Mouse (Mus musculus): ENCODE measurements around the gene Exoc2. TPM values are rescaled to one million over a fixed set of nuclear protein-coding genes. Genes with fewer than 3 reads are reported as not detected.

Exoc2 gene
- polyA plus RNA-seq (2015; fragmentation: Nextera tagmentation; extraction: Ambion mirVana) = 26.3 and 27.4 TPM in 2 replicates

DNA sequence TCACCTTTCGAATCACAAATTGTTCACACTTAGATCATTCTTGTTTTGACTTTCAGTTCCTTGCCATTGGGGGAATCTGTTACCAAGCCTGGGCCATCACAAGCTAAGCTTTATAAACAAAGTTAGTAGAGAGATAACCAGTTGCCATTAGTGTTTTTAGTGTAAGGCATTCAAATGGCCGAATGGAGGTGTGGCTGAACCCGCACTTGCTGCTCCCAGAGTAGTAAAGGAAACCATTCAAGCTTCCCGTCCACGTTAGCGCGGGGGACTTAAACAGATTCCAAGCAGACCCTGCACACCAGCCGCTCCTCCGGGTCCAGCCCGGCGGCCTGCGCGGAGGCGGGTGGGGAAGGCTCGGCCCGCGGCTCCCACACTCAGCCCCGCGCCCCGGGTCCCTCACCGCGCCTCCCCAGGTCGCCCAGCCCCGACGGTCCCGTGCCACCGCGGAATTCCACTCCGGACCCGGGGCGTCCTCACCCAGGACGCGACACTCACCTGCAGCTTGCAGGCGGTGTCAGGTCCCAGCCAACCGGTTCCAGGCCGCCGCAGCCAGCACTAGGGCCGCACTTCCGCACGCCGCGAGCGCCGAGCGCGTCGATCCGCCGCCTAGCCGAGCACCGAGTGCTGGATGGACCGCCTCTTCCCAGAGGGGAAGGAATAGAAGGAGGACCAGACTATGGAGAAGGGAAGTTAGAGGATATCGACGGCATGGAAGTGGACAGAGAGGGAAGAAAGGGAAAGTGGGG, at the start of gene Exoc2, which contains the start of gene Gm5447:
Gene Exoc2 (minus strand): TSS at position 593 of the 746 bp plus-strand sequence.
Gene Gm5447 (plus strand): TSS at position 704 of the 746 bp plus-strand sequence.
- peaks cover 5% of the 10 kb centered on the region; the same call in 1 of the 2 replicates for H3K4me1 ChIP-seq
- WGBS = under 1% methylated on average over 44 of the region's 54 CpGs
- H3K36me3 ChIP-seq = no peaks in the 10 kb centered on the region
- peak within 1 kb of the TSS; percentile 55 for H3K4me2 ChIP-seq (replicated peaks)
- no peaks in the 10 kb centered on the region for H3K27me3 ChIP-seq
- peak within 1 kb of the TSS; percentile 78 for H3K4me3 ChIP-seq (replicated peaks)
- no peaks in the 10 kb centered on the region for H3K9me3 ChIP-seq (replicated peaks)
- H3K27ac ChIP-seq (replicated peaks) = peak within 1 kb of the TSS; percentile 79
- ATAC-seq (ENCODE audit: insufficient number of reproducible peaks, low FRiP score, low TSS enrichment, low read depth) = peak; percentile 94
- H3K9ac ChIP-seq = peak within 1 kb of the TSS; percentile 63

DNA sequence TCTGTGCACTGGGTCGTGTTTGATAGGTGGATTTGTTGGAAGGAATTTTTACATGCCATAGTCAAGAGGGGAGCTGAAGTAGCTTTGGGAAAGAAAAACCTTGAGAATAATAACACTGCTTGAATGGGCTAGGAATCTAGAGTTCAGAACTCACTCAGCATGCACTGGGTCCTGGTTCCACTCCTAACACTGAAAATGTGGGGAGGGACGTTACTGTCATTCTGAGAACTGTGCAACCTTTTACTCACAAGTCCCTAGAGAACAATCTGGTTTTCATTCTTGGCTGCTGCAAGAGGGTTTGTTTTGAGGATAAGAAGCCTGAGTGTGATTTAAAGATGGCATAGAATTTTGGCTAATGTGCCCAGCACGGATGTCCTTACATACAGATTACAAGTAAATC, 49.8 kb upstream of the Exoc2 start:
- 49% methylated on average over 3 of the region's 3 CpGs for WGBS
- peaks cover 2% of the 10 kb centered on the region; the same call in 1 of the 2 replicates for H3K4me1 ChIP-seq

DNA sequence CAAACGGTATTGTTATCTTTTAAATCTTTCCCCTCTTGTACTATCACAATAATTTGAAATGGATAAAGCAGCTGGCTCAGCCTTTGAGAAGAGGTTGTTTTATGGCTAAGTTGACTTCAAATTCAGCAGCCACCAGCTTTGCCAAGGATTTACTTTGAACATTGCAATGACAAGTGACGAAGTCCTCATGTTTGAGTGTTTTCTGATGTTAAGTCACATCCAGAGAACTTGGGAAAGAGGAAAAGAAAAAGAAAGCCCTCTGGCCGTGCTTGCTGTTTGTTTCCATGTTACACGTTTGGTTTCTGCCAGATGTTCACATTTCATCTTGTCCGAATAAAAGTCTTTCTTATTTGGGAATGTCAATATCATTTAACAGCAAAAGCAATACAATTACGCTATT, 48.0 kb upstream of the Exoc2 start:
- 13% methylated on average over 6 of the region's 6 CpGs for WGBS
- H3K36me3 ChIP-seq = no peaks in the 10 kb centered on the region
- no peak overlapping the region for H3K9ac ChIP-seq
- no peak overlapping the region for H3K4me3 ChIP-seq (replicated peaks)
- 0 out of 2 replicates have a peak overlapping the region, but pooled peaks have one; percentile 10 for H3K4me2 ChIP-seq (replicated peaks)
- no peak for ATAC-seq (ENCODE audit: insufficient number of reproducible peaks, low FRiP score, low TSS enrichment, low read depth)
- no peaks in the 10 kb centered on the region for H3K27me3 ChIP-seq
- peaks cover 2% of the 10 kb centered on the region; the same call in 1 of the 2 replicates for H3K4me1 ChIP-seq
- H3K9me3 ChIP-seq (replicated peaks) = no peaks in the 10 kb centered on the region
- no peak overlapping the region for H3K27ac ChIP-seq (replicated peaks)

More for the DNA sequence above, 49.8 kb upstream of the Exoc2 start:
- H3K9me3 ChIP-seq (replicated peaks) = no peaks in the 10 kb centered on the region
- no peak overlapping the region for H3K27ac ChIP-seq (replicated peaks)
- H3K4me3 ChIP-seq (replicated peaks) = no peak overlapping the region
- ATAC-seq (ENCODE audit: insufficient number of reproducible peaks, low FRiP score, low TSS enrichment, low read depth) = no peak
- H3K36me3 ChIP-seq = no peaks in the 10 kb centered on the region
- no peak overlapping the region for H3K9ac ChIP-seq
- no peak overlapping the region for H3K4me2 ChIP-seq (replicated peaks)
- H3K27me3 ChIP-seq = no peaks in the 10 kb centered on the region

DNA sequence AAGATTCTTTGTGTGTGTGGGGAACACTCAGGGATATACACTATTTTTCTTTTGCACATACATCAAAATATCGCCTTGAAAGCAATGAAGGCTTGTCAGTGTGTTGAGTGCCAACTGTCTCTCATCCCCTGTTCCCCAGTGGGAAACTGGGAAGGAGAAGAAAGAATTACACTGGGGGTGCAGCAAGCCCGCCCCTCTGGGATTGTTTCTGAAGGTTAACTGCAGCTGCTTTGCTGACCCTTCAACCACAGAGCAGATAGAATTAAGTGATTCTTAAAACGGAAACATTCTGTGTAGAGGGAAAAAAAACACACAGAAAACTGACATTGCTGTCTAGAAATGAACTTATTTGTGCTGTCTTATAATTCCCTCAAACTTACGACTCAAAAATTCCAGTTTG, 47.6 kb upstream of the Exoc2 start:
- Histone ChIP-seq H3K36me3 (no peaks in the 10 kb centered on the region), H3K9ac (no peak overlapping the region), H3K4me3 (replicated peaks) (no peak overlapping the region), H3K4me1 (peaks cover 2% of the 10 kb centered on the region; the same call in 1 of the 2 replicates), H3K4me2 (replicated peaks) (no peak overlapping the region), H3K27ac (replicated peaks) (no peak overlapping the region), H3K27me3 (no peaks in the 10 kb centered on the region), H3K9me3 (replicated peaks) (no peaks in the 10 kb centered on the region)
- 24% methylated on average over 4 of the region's 4 CpGs for WGBS
- no peak for ATAC-seq (ENCODE audit: insufficient number of reproducible peaks, low FRiP score, low TSS enrichment, low read depth)

DNA sequence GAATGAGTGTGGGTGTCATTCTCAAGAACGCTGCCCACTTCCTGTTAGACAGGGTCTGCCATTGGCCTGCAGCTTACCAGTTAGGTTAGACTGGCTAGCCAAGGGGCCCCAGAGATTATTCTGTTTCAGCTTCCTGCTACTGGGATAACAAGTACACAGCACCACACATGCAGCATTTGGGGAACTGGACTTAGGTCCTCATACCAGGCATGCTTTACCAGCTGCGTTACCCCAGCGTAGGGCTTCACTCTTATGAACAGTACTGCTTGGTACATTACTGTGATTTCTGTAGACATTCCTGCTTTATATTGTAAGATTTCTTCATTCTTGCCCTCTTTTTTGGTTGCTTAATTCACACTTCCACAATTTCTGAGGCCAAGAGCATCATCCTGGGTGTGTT, 43.7 kb upstream of the Exoc2 start:
- Histone ChIP-seq H3K9ac (no peak overlapping the region), H3K4me2 (replicated peaks) (no peak overlapping the region), H3K9me3 (replicated peaks) (no peaks in the 10 kb centered on the region), H3K4me3 (replicated peaks) (no peak overlapping the region), H3K4me1 (peaks cover 2% of the 10 kb centered on the region; the same call in 1 of the 2 replicates), H3K27me3 (no peaks in the 10 kb centered on the region), H3K27ac (replicated peaks) (no peak overlapping the region), H3K36me3 (no peaks in the 10 kb centered on the region)
- no peak for ATAC-seq (ENCODE audit: insufficient number of reproducible peaks, low FRiP score, low TSS enrichment, low read depth)
- 86% methylated on average over 3 of the region's 3 CpGs for WGBS

DNA sequence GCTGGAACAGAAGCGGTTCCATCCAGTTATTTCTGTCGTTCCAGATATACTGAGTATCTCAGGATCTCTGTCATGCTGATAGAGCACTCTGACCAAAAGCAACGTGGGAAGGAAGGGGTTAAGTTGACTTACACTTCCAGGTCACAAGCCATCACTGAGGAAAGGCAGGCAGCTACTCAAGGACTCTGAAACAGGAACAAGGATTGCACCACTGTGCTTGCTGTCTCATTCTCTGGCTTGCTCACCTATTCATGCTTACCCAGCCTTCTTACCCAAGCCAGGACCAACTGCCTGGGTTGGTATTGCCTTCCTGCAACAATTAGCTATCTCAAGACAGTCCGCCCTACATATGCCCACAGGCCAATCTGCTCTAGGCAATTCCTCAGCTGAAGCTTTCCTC, 31.1 kb upstream of the Exoc2 start:
- no peak for ATAC-seq (ENCODE audit: insufficient number of reproducible peaks, low FRiP score, low TSS enrichment, low read depth)

DNA sequence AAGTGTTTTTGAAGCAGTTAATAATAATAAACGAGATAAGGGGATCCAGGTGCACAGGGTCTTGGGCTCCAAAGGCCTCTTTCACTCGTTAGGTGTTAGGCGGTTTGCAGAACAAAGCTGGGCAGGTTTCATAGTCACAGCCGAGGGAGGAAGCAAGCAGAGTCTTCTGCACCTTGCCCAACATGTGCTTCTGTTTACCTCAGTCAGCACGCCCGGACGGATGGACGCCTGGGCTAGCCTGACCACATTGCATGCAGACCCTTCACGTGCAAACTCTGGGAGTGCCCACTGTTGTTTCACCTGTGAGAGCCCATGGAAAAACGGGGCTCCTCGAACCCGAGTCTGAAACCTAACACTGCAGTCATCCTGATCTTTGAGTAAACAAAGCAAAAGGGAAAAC, 30.6 kb upstream of the Exoc2 start:
- Histone ChIP-seq H3K4me2 (replicated peaks) (0 out of 2 replicates have a peak overlapping the region, but pooled peaks have one; percentile 17), H3K4me1 (no peaks in the 10 kb centered on the region), H3K36me3 (no peaks in the 10 kb centered on the region), H3K9ac (no peak overlapping the region), H3K9me3 (replicated peaks) (no peaks in the 10 kb centered on the region), H3K27me3 (no peaks in the 10 kb centered on the region), H3K4me3 (replicated peaks) (no peak overlapping the region), H3K27ac (replicated peaks) (no peak overlapping the region)
- no peak for ATAC-seq (ENCODE audit: insufficient number of reproducible peaks, low FRiP score, low TSS enrichment, low read depth)
- WGBS = 29% methylated on average over 12 of the region's 12 CpGs

More for the DNA sequence above, 31.1 kb upstream of the Exoc2 start:
- Histone ChIP-seq H3K9me3 (replicated peaks) (no peaks in the 10 kb centered on the region), H3K9ac (no peak overlapping the region), H3K36me3 (no peaks in the 10 kb centered on the region), H3K4me3 (replicated peaks) (no peak overlapping the region), H3K27me3 (no peaks in the 10 kb centered on the region), H3K4me1 (no peaks in the 10 kb centered on the region), H3K27ac (replicated peaks) (no peak overlapping the region), H3K4me2 (replicated peaks) (0 out of 2 replicates have a peak overlapping the region, but pooled peaks have one; percentile 17)
- WGBS = 55% methylated on average over 4 of the region's 4 CpGs

DNA sequence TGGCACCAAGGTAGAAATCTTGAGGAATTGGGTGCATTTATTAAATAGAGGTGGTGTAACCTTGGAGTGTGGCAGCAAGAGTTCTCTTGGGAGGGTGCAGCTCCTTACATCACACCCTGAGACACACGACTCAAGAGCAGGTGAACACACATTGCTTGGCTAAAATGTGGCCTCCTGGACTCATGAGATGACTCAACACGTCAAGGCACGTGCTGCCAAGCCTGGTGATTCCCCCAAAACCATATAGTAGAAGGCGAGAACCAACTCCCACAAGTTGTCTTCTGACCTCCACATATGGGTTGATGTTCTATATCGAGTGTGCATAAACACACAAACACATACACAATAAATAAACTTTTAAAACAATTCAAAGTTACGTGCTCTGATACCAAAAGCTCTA, 25.9 kb upstream of the Exoc2 start:
- Histone ChIP-seq H3K9me3 (replicated peaks) (no peaks in the 10 kb centered on the region), H3K4me3 (replicated peaks) (no peak overlapping the region), H3K36me3 (no peaks in the 10 kb centered on the region), H3K27ac (replicated peaks) (no peak overlapping the region), H3K27me3 (no peaks in the 10 kb centered on the region), H3K9ac (no peak overlapping the region), H3K4me2 (replicated peaks) (no peak overlapping the region), H3K4me1 (no peaks in the 10 kb centered on the region)
- 85% methylated on average over 6 of the region's 6 CpGs for WGBS
- ATAC-seq (ENCODE audit: insufficient number of reproducible peaks, low FRiP score, low TSS enrichment, low read depth) = no peak

DNA sequence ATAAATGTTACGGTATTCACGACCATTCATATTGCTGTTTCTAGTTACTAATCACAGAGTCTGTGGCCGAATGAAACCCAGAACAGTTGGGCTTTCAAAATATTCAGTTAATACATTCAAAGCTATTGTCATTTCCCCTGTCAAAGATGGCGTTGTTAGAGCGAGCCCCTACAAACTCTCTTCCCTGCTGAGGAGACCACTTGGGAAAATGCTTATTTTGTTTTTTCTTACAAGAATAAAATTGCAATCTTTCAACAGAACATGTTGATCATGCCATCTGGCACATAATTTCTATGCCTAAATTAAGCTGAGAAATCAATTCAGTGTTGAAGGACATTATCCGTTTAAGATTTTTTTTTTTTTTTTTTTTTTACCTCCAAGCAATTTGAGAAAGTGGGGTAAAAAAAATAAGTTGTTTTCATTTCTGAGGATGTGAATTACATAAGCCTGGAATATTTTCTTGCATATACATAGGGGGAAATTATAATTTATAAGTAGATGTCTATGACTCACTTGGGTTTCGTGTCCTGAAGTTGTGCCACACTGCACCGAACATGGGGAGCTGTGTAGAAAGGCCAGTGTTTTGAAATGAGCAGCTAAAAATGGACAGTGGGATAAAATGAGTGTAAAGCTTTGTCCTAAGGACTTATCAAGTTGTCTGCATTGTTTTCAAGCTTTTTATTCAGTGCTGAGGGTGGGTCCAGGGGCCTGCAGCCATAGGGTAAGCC, 23.8 kb upstream of the Exoc2 start:
- WGBS = 60% methylated on average over 8 of the region's 8 CpGs
- Histone ChIP-seq H3K27ac (replicated peaks) (no peak overlapping the region), H3K4me1 (no peaks in the 10 kb centered on the region), H3K9ac (no peak overlapping the region), H3K9me3 (replicated peaks) (no peaks in the 10 kb centered on the region), H3K36me3 (no peaks in the 10 kb centered on the region), H3K4me3 (replicated peaks) (no peak overlapping the region), H3K4me2 (replicated peaks) (no peak overlapping the region), H3K27me3 (no peaks in the 10 kb centered on the region)
- no peak for ATAC-seq (ENCODE audit: insufficient number of reproducible peaks, low FRiP score, low TSS enrichment, low read depth)

DNA sequence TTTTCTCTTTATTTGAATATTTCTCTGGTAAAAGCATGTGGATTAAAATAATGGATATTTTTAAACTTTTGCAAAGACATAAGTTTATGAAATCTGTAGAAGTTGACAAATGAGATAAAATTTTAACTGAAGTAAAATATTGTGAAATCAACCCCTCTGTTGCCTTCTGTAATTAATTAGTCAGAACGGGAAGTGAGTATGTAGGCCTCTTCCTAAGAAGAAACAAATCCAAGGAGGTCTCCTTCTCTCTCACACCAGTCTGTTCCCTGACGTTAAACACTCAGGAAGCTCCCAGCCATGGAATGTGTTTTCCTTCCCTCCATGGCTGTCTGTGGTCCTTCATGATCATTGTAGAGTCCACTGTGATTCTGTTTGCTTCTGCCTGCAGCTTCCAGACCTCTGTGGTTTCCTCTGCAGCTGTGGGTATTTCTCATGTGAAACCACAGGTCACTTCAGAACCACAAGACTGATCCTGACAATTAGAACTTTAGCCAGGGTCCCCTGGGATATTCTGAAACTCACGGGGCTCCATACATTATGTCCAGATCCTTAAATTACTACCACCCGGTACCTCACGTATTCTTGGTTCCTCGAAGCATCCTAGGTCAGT, 20.5 kb upstream of the Exoc2 start:
- no peak overlapping the region for H3K4me3 ChIP-seq (replicated peaks)
- H3K9me3 ChIP-seq (replicated peaks) = no peaks in the 10 kb centered on the region
- no peak overlapping the region for H3K4me2 ChIP-seq (replicated peaks)
- ATAC-seq (ENCODE audit: insufficient number of reproducible peaks, low FRiP score, low TSS enrichment, low read depth) = no peak
- no peak overlapping the region for H3K9ac ChIP-seq
- H3K4me1 ChIP-seq = no peaks in the 10 kb centered on the region
- WGBS = 65% methylated on average over 6 of the region's 6 CpGs
- no peak overlapping the region for H3K27ac ChIP-seq (replicated peaks)
- H3K36me3 ChIP-seq = no peaks in the 10 kb centered on the region
- H3K27me3 ChIP-seq = no peaks in the 10 kb centered on the region; the same call in 1 of the 2 replicates

DNA sequence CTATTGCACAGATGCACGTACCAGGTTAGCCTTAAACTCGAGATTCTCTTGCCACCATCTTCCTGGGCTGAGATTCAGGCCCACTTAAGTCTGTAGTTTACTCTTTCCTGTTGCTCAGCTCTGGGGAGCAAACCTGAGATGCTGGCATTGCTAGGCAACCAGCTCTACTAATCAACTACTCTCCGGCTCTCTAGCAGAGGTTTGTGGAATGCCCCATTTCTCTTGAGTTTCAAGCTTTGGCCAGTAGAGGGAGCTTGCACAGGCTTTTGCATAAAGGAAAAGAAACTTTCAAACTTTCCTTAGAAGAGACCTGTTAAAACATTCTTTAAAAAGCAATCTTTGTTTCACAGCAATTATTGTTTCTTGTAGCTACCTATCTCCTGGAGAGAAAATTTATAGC, 19.9 kb upstream of the Exoc2 start:
- H3K36me3 ChIP-seq = no peaks in the 10 kb centered on the region
- H3K27me3 ChIP-seq = no peaks in the 10 kb centered on the region; the same call in 1 of the 2 replicates
- H3K4me1 ChIP-seq = no peaks in the 10 kb centered on the region
- ATAC-seq (ENCODE audit: insufficient number of reproducible peaks, low FRiP score, low TSS enrichment, low read depth) = no peak
- H3K9me3 ChIP-seq (replicated peaks) = no peaks in the 10 kb centered on the region
- no peak overlapping the region for H3K4me3 ChIP-seq (replicated peaks)
- WGBS = 30% methylated on average over 3 of the region's 3 CpGs
- H3K27ac ChIP-seq (replicated peaks) = no peak overlapping the region
- no peak overlapping the region for H3K9ac ChIP-seq
- no peak overlapping the region for H3K4me2 ChIP-seq (replicated peaks)
